Mouse (Mus musculus): ENCODE measurements around the gene Pds5b.

GRCm38 (mm10) chr5:150818886-150819285 is 145.3 kb downstream of the Pds5b start:
- TF ChIP-seq CTCF (IDR thresholded peaks at IDR 0.05; ENCODE audit: extremely low read depth, insufficient read depth, insufficient read length, insufficient replicate concordance) (no peak), POLR2A (IDR thresholded peaks at IDR 0.05; ENCODE audit: low read depth, low read length) (no peak)
